Mouse (Mus musculus) Muller cell, postnatal 12 days (primary cell): ENCODE results near the gene Supt5.

Experiments used
- DNase-seq: peaks from one replicate; pipeline ENCODE4 v3.0.0-alpha.2; 2015; ENCODE audit errors: inconsistent ontology term

Supt5 gene

GRCm38 (mm10) chr7:28351676-28352191 is 13.2 kb upstream of the Supt5 start:
- DNase-seq, result no peak

GRCm38 (mm10) chr7:28350155-28350883 is 11.8 kb upstream of the Supt5 start, which contains the start of gene Rps16:
Gene Rps16, plus strand, starts transcription at chr7:28350652.
- DNase-seq, result peak; percentile 97

GRCm38 (mm10) chr7:28348601-28349000 is 10.1 kb upstream of the Supt5 start:
- DNase-seq, result no peak

DNA sequence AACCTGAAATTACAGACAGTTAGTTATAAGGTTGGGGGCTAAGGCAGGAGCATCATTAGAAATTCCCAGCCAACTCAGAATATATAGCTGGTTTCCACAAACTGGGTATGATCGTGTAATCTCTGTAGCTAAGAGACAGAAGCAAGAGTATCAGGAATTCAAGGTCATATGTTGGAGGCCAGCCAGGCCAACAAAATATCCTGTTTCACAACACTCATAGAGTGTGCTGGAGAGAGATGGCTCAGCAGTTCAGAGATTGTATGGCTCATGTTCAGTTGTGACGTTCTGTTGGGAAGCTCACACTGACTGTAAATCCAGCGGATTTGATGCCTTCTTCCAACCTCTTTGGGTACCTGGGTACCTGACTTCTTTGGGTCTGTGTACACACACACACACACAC is 9.2 kb upstream of the Supt5 start:
- no peak for DNase-seq

DNA sequence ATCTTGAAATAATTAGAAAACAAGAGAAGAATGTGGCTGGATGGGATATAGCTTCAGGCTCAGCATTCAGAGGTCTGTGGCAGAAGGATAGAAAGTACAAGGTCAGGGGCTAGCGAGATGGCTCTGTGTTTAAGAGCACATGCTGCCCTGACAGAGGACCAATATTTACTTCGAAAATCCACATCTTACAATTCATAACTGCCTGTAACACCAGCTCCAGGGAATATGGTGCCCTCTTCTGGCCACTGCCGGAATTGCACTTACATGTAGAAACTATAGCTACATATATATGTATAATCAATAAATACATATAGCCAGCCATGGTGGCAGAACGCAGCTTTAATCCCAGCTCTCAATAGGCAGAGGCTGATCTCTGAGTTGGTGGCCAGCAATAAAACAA is 6.1 kb upstream of the Supt5 start:
- peak; percentile 17 for DNase-seq

- no peak for DNase-seq
These were observed 2.8 kb upstream of the Supt5 start for GRCm38 (mm10) chr7:28341381-28341780.

- peak; percentile 35 for DNase-seq
These were observed 819 bp upstream of the Supt5 start for GRCm38 (mm10) chr7:28339213-28339917.

GRCm38 (mm10) chr7:28335471-28335870 is 3.1 kb downstream of the Supt5 start:
- DNase-seq, result no peak

GRCm38 (mm10) chr7:28334534-28334933 is 4.0 kb downstream of the Supt5 start:
- no peak for DNase-seq

DNA sequence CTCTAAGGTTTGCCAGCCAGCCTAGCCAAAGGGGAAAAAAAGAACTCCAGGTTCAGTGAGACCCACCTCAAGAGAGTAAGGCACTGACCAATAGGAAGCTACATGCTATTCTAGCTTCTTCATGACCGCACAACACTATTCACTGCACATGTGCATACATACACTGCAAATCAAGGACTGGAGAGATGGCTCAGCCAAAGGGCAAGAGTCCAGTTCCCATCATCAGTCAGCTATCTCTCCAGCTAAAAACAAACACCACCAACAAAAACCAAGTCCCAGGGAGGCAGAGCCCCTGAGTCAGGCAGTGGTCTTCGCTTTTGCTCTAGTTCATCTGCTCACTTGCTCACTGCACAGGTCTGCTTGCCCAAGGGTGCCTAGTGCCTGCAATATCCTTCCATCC is 10.3 kb downstream of the Supt5 start:
- no peak for DNase-seq

DNA sequence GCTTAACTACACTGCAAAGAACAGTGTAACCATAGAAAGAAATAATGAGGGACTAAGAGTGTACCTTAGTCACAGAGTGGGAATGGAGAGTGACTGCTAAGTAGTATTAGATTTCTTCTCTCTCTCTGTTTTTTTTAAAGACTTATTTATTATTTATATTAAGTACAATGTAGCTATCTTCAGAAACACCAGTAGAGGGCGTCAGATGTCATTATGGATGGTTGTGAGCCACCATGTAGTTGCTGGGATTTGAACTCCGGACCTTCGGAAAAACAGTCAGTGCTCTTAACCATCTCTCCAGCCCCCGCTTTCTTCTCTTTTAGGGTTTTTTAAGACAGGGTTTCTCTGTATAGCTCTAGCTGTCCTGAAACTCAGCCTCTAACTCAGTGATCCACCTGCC is 12.1 kb downstream of the Supt5 start:
- DNase-seq, result no peak

DNA sequence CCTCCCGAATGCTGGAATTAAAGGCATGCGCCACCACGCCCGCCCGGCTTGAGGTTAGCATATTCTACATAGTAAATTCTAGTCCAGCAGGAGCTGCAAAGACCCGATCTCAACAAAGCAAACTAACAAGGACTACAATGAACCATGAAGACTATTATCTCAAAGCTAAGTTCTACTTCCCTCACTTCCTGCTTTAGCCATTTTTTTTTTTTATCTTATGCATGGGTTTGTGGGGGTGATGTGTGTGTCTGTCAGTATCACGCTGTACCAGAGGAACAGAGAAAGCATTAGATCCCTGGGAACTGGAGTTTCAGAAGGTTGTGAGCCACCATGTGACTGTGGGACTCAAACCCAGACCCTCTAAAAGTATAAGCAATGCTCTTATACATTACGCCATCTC is 13.3 kb downstream of the Supt5 start:
- DNase-seq, result no peak

DNA sequence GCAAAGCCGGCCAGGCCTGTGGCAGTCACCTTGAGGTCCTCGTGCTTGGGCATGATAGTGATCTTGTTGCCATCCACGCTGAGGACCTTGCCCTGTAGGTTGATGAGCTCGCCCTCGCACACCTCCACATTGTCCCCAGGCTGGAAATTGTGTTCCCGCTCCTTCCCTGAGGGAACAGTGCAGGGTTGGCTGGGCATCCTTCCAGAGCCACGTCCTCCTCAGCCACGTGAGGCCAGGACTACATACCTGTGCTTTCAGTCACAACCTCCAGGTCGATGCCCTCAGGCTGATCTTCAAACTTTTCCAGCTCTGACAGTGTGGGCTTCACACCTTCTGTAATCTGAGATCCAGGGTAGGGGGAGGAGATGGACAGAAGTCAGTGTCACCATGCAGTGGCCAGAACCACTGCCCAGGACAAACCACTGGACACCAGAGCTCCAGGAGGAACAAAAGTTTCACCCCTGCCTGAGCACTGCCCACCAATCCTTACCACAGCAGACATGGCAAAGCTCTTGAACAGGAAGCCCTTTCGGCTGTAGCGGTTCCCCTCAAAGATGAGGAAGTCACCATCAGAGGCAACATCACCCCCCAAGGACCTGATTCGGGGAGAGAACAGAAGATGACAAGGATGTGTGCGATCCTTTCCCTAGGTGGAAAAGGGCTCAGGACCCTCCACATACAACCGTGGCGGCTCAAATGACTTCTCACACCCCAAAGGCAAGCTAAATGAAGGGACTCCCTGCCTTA is 16.4 kb downstream of the Supt5 start:
- no peak for DNase-seq

DNA sequence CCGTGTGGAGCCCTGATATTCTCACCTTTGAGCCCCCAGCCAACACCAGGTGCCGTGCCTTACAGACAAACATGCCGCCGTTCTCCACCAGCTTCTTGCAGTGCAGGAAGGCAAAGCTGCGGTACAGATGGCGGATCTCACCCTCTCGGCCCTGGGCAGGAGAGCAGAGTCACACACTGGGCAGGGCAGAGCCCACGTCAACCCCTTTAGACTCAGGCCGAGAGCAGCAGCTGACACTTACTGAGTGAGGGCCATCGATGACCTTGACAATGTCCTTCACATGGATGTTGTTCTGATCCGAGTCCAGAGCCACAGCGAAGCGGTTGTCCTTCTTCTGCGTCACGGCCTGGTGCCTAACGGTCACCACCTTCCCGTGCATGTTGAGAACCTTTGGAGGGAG is 19.8 kb downstream of the Supt5 start:
- no peak for DNase-seq

- no peak for DNase-seq
These were observed 20.5 kb downstream of the Supt5 start for GRCm38 (mm10) chr7:28318036-28318435.

- DNase-seq, result peak; percentile 97
These were observed 26.5 kb downstream of the Supt5 start, which contains the start of gene Timm50 for GRCm38 (mm10) chr7:28311926-28312543. Gene Timm50, minus strand, starts transcription at chr7:28312072.

DNA sequence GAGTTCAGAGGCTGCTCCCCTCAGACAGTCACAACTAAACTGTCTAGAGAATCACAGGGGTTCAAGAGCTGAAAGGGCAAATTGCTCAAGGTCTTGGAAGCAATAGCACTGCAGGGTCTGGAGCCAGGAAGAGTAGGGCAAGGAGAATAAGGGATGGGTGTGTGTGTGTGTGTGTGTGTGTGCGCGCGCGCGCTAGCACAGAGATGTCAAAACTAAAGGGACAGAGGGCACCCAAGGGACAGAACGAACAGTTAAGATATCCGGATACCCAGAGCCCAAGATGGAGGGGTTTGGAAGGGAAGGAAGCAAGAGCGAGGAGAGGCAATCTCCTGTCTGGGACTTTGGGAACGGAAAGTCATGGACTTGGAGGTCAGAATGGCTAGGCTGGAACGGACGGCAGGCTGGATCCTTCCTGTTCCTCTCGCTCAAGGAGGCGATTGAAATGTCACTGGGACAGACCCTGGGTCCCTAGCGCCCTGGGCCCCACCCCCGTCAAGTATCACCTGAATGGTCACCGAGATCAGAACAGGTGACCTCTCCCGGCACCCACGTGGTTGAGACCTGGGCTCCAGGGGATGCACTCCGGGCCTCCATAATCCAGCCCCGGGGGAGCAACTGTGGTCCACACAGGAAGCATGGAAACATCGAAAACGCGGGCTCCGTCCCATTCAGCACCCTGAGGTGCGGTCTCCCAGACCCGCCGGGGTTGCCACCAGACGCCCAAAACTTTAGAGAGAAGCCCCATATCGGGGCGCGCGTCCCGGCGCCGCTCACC is 27.2 kb downstream of the Supt5 start:
- DNase-seq, result no peak

- no peak for DNase-seq
These were observed 28.8 kb downstream of the Supt5 start for GRCm38 (mm10) chr7:28309737-28310136.

- no peak for DNase-seq
These were observed 32.3 kb downstream of the Supt5 start for GRCm38 (mm10) chr7:28306216-28306615.

DNA sequence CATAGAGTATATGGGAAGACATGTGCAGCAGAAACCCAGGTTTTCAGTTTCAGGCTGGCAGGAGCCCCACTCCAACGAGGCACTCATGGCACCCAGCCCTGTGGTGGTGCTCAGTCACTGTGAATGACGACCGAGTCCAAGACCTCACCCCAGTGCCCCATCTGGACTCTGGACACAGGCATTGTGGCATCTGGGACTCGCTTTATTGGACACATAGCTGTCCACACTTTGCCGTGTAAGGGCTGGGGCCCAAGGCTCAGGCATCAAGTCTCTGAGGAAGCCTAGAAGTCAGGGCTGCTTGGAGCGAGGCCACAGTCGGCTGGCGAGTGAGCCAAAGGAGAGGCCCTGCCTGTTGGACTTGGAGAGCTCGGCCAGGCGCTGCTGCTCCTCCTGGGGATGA is 32.9 kb downstream of the Supt5 start:
- no peak for DNase-seq
